Mouse (Mus musculus): Measurements from ENCODE around the gene Slc25a21.

The Slc25a21 gene

DNA sequence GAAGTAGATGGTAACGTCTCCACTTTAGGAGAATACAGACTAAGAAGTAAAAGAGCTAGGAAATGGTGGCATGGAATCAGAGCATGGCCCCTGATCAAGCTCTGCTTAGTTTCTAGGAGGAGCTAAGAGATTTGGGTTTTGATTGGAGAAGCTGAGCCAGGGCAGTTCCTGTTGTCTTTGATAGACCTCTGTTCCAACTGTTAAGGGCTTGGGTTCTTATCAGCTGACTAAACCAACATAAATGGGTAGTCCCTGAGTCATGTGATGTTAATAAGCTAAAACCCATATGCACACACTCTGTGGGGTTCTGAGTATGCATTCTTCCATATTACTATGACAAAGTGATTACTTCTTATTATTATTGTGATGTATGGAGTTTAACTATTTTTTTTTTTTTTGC, 412.0 kb downstream of the Slc25a21 start:
- DNase-seq (ENCODE audit: low read depth in 2 of 2, low spot score in 2 of 2), result no peak

DNA sequence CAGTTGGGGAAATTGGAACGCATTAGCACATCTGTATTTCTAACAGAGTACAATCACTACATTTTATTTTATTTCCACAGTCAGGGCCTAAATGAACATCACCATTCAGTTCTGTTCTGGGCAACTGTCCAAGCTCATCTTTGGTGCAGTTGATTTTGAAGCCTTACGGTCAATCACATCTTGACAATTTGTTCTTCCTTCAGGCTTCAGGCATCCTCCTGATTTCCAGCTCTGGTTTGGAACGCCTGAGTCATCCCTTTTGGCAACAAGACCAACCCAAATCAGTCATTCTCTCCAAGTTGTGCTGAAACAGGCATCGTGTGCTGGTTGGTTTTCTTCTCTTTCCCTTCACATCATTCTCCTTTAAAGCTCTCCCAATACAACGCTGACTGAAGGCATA, 416.1 kb downstream of the Slc25a21 start:
- DNase-seq (ENCODE audit: low read depth in 2 of 2, low spot score in 2 of 2), result no peak

GRCm38 (mm10) chr12:56779621-56780020, 417.7 kb downstream of the Slc25a21 start:
- no peak for DNase-seq (ENCODE audit: low read depth in 2 of 2, low spot score in 2 of 2)

DNA sequence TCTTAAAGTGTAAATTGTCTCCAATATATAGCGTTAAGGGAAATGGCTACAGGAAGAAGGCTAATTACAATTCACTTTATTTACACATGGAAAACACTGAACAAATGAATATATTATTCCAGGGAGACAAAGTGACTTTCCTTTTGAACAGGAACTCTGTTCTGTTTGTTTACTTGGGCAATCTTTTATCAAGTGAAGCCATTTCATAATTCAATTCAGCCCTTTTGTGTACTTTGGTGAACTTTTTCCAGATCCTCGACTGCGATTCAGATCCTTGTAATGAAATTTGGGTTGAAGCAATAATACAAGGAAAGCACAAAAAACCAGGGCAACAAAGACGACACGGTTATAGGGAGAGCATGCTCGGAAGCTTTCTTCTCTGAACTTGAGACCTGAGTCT, 423.3 kb downstream of the Slc25a21 start:
- DNase-seq (ENCODE audit: low read depth in 2 of 2, low spot score in 2 of 2), result no peak

GRCm38 (mm10) chr12:56769421-56769820, 427.9 kb downstream of the Slc25a21 start:
- DNase-seq (ENCODE audit: low read depth in 2 of 2, low spot score in 2 of 2), result no peak

- no peak for DNase-seq (ENCODE audit: low read depth in 2 of 2, low spot score in 2 of 2)
Measured at GRCm38 (mm10) chr12:56767474-56767873, 429.8 kb downstream of the Slc25a21 start.

GRCm38 (mm10) chr12:56737104-56737503, 460.2 kb downstream of the Slc25a21 start:
- no peak for DNase-seq (ENCODE audit: low read depth in 2 of 2, low spot score in 2 of 2)

GRCm38 (mm10) chr12:56727631-56728030, 469.6 kb downstream of the Slc25a21 start:
- DNase-seq (ENCODE audit: low read depth in 2 of 2, low spot score in 2 of 2), result no peak

GRCm38 (mm10) chr12:56718707-56719051, 478.6 kb downstream of the Slc25a21 start:
- no peak for DNase-seq (ENCODE audit: low read depth in 2 of 2, low spot score in 2 of 2)

GRCm38 (mm10) chr12:56717971-56718706, 479.1 kb downstream of the Slc25a21 start:
- no peak for DNase-seq (ENCODE audit: low read depth in 2 of 2, low spot score in 2 of 2)

DNA sequence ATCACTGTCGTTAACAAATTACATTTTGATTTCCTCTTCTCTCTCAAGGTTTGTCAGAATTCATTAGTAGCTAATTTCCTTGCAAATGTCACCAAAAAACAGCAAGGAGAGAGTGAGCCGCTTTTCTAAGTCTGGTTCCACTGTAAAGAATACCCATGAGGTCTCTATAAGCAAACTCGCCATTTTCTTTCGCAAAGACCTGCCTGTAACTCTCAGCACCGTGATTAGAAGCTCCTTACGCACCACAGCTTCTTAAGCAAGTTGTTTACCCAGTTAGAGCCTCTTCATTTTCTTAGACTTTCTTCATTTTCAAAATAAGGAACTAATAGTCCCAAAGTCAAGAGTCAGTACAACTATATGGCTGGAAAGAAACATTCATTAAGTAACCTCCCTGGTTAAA, 496.3 kb downstream of the Slc25a21 start:
- DNase-seq (ENCODE audit: low read depth in 2 of 2, low spot score in 2 of 2), result no peak

DNA sequence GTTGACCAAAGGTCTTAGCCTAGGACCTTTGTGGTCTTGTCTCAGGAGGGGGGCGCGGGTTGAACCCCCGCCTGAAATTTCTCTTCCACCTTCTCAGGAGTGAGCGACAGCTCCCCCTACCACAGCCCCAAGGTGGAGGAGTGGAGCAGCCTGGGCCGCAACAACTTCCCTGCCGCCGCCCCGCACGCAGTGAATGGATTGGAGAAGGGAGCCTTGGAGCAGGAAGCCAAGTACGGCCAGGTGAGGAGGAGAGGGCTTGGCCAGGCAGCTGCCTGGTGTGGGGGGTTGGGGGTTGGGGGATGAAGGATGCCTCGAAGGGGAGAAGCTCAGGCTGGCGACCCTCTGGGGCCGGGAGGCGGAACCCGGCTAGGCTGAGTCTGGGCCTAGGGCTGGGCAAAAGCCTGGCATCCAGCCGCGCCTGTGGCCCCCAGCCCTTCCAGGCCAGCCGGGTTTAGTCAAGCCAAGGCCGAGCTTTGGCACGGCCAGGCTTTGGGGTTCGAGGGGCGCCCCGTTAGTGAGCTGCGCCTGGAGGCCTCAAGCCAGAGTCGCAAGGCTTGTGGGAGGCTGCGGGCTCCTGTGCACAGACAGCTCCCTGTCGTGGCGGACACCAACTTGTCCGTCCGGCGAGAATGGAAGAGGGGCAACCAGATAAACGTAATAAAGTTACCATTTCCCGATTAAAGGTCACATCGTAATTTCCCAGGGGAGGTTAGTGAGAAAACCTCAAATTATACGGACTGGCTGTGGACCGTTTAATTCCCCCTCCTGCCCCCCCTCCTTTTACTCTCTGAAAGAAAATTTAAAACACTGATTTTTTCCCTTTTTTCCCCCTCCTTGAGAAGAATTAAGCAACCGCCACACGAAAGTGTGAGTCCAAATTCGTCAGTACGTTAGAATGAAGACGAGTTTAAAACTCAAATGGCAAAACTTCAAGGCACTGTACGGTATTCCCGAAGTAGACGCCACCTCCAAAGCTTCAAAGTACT, 497.1 kb downstream of the Slc25a21 start:
- no peak for DNase-seq (ENCODE audit: low read depth in 2 of 2, low spot score in 2 of 2)

- no peak for DNase-seq (ENCODE audit: low read depth in 2 of 2, low spot score in 2 of 2)
Measured at GRCm38 (mm10) chr12:56699351-56699750, 497.9 kb downstream of the Slc25a21 start.

DNA sequence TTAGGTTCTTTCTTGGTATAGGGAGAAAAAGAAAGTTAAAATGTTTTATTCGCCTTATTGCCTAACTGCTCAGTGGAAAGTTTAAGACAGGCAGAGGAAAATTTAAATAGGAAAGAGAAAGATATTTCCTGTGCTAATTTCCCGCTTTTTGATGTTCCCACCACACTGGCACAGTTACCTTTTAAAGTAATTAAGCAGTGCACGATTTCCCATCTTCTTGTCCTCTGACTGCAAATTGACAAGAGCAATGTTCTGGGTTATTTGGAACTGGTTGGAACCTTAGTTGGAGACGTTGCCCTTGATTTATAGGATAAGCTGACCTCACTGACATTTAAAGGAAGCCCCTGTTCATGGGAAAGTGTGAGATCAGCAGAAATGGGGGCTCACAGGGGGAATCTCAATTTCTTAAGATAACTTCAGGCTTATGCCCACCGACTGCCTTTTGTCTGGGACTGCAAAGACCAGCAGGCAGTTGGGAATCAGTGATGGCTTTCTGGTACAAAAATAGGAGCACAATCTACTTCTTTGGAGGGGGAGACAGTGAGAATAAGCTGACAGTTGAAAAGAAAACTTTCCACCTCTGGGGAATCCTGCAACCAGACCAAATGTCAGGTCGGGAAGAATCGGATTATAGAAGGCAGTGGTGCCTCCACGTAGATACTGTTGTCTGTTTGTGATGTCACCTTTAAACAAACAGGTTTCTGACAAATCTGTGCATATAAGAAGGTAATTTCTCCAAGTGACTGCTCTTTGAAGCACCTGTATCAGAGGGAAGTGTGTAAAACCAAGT, 498.9 kb downstream of the Slc25a21 start:
- no peak for DNase-seq (ENCODE audit: low read depth in 2 of 2, low spot score in 2 of 2)

DNA sequence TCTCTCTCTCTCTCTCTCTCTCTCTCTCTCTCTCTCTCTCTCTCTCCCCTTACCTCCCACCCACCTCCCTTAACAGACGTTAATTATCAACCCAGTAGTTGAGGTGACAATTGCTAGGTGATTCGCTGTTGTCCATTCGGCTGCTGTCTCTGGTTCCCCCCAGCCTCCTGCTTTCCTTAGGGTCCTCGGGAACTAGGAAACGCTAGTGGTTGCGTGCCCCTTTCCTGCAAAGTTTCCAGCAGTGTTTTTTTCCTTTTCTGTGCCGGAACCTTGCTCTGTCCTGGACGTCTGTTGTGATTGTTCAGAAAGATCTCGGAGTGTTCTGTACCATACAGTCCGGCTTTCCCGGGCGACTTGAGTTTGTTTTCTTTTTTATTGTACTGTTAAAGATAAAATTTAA, 499.5 kb downstream of the Slc25a21 start:
- no peak for DNase-seq (ENCODE audit: low read depth in 2 of 2, low spot score in 2 of 2)

GRCm38 (mm10) chr12:56697011-56697740, 500.1 kb downstream of the Slc25a21 start:
- no peak for DNase-seq (ENCODE audit: low read depth in 2 of 2, low spot score in 2 of 2)

DNA sequence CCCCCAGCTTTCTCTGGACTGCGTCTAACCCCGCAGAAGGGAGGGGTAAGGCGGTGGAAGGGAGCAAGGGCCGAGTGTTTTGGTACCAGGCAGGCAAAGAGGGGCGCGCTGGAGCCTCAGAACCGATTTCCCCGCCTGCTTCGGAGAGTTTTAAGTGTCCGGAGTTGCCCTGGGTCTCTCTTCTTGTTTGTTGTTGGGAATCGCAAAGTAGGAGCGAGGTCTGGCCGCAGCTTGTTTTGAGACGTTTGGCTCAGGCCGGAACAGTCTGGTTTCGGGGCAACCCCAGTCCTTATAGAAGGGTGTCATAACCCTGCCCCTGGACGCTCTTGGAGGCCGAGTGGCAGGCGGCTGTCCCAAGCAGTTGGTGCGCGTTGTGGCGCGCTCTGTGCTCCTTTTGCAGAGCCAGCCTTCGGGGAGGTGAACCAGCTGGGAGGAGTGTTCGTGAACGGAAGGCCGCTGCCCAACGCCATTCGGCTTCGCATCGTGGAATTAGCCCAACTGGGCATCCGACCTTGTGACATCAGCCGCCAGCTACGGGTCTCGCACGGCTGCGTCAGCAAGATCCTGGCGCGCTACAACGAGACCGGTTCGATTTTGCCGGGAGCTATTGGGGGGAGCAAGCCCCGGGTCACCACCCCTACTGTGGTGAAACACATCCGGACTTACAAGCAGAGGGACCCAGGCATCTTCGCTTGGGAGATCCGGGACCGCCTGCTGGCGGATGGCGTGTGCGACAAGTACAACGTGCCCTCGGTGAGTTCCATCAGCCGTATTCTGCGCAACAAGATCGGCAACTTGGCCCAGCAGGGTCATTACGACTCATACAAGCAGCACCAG, 500.9 kb downstream of the Slc25a21 start:
- no peak for DNase-seq (ENCODE audit: low read depth in 2 of 2, low spot score in 2 of 2)

GRCm38 (mm10) chr12:56695358-56696173, 501.7 kb downstream of the Slc25a21 start:
- no peak for DNase-seq (ENCODE audit: low read depth in 2 of 2, low spot score in 2 of 2)

- DNase-seq (ENCODE audit: low read depth in 2 of 2, low spot score in 2 of 2), result no peak
Measured at GRCm38 (mm10) chr12:56694936-56695335, 502.3 kb downstream of the Slc25a21 start.
